Mouse (Mus musculus): ENCODE measurements around the gene Igsf9. TPM values are rescaled to one million over a fixed set of nuclear protein-coding genes. Genes with fewer than 3 reads are reported as not detected.

Gene Igsf9
- polyA plus RNA-seq, 1 experiment from 2014 or later, result 1.6 TPM

- no peak for ATAC-seq (ENCODE audit: low read depth)
- 49% methylated on average over 5 of the region's 5 CpGs for WGBS (ENCODE audit: insufficient replicate concordance)
- no peaks in the 10 kb centered on the region for H3K27me3 ChIP-seq
- no peak overlapping the region for H3K9ac ChIP-seq
- no peaks in the 10 kb centered on the region for H3K9me3 ChIP-seq (replicated peaks)
- no peak overlapping the region for H3K4me3 ChIP-seq (replicated peaks)
- H3K36me3 ChIP-seq, result no peaks in the 10 kb centered on the region
- H3K4me1 ChIP-seq (replicated peaks), result 0 out of 2 replicates have a peak, but pooled peaks cover 4% of the 10 kb centered on the region
- no peak overlapping the region for H3K4me2 ChIP-seq
- DNase-seq, result no peak
- no peak overlapping the region for H3K27ac ChIP-seq
These were observed 12.2 kb upstream of the Igsf9 start for GRCm38 (mm10) chr1:172469373-172469772.

GRCm38 (mm10) chr1:172469810-172470448 is 11.7 kb upstream of the Igsf9 start:
- ATAC-seq (ENCODE audit: low read depth) (no peak), DNase-seq (no peak)
- H3K4me1 ChIP-seq (replicated peaks), result peaks cover 8% of the 10 kb centered on the region; the same call in 1 of the 2 replicates
- WGBS (ENCODE audit: insufficient replicate concordance), result 25% methylated on average over 8 of the region's 8 CpGs
- no peaks in the 10 kb centered on the region for H3K36me3 ChIP-seq
- no peak overlapping the region for H3K4me2 ChIP-seq
- no peak overlapping the region for H3K9ac ChIP-seq
- H3K27me3 ChIP-seq, result no peaks in the 10 kb centered on the region
- no peaks in the 10 kb centered on the region for H3K9me3 ChIP-seq (replicated peaks)
- H3K4me3 ChIP-seq (replicated peaks), result no peak overlapping the region
- H3K27ac ChIP-seq, result no peak overlapping the region

- Histone ChIP-seq H3K9ac (no peak overlapping the region), H3K27me3 (0 out of 2 replicates have a peak, but pooled peaks cover 3% of the 10 kb centered on the region), H3K9me3 (replicated peaks) (no peaks in the 10 kb centered on the region), H3K4me2 (no peak overlapping the region), H3K36me3 (no peaks in the 10 kb centered on the region), H3K4me1 (replicated peaks) (peaks cover 13% of the 10 kb centered on the region), H3K27ac (no peak overlapping the region), H3K4me3 (replicated peaks) (no peak overlapping the region)
- no peak for ATAC-seq (ENCODE audit: low read depth)
- no peak for DNase-seq
These were observed 8.7 kb upstream of the Igsf9 start for GRCm38 (mm10) chr1:172472909-172473308.

- WGBS (ENCODE audit: insufficient replicate concordance), result 66% methylated on average over 3 of the region's 3 CpGs
- no peak overlapping the region for H3K9ac ChIP-seq
- no peak for DNase-seq
These were observed 7.4 kb upstream of the Igsf9 start for GRCm38 (mm10) chr1:172474196-172474595.

GRCm38 (mm10) chr1:172475054-172475741 is 6.4 kb upstream of the Igsf9 start, which contains the start of gene Slamf9:
TSS of gene Slamf9 (plus strand) at chr1:172475358.
- Histone ChIP-seq H3K9me3 (replicated peaks) (no peaks in the 10 kb centered on the region), H3K9ac (no peak within 1 kb of the TSS), H3K36me3 (no peaks in the 10 kb centered on the region), H3K4me1 (replicated peaks) (peaks cover 10% of the 10 kb centered on the region), H3K4me2 (no peak within 1 kb of the TSS), H3K27me3 (peaks cover 19% of the 10 kb centered on the region; the same call in 1 of the 2 replicates), H3K27ac (no peak within 1 kb of the TSS), H3K4me3 (replicated peaks) (no peak within 1 kb of the TSS)
- 24% methylated on average over 7 of the region's 7 CpGs for WGBS (ENCODE audit: insufficient replicate concordance)
- DNase-seq (no peak), ATAC-seq (ENCODE audit: low read depth) (peak; percentile 43; the same call in 1 of the 2 replicates)

More at GRCm38 (mm10) chr1:172474196-172474595, 7.4 kb upstream of the Igsf9 start:
- Histone ChIP-seq H3K27ac (no peak overlapping the region), H3K4me3 (replicated peaks) (no peak overlapping the region), H3K4me2 (no peak overlapping the region), H3K9me3 (replicated peaks) (no peaks in the 10 kb centered on the region), H3K36me3 (no peaks in the 10 kb centered on the region), H3K27me3 (peaks cover 13% of the 10 kb centered on the region; the same call in 1 of the 2 replicates), H3K4me1 (replicated peaks) (peaks cover 13% of the 10 kb centered on the region)
- no peak for ATAC-seq (ENCODE audit: low read depth)

- peaks cover 47% of the 10 kb centered on the region for H3K27me3 ChIP-seq
- no peak for DNase-seq
- no peaks in the 10 kb centered on the region for H3K9me3 ChIP-seq (replicated peaks)
- no peak overlapping the region for H3K9ac ChIP-seq
- no peaks in the 10 kb centered on the region for H3K36me3 ChIP-seq
- WGBS (ENCODE audit: insufficient replicate concordance), result 29% methylated on average over 5 of the region's 5 CpGs
- H3K4me1 ChIP-seq (replicated peaks), result peaks cover 26% of the 10 kb centered on the region
- H3K4me3 ChIP-seq (replicated peaks), result no peak overlapping the region
- H3K4me2 ChIP-seq, result no peak overlapping the region
- no peak for ATAC-seq (ENCODE audit: low read depth)
- no peak overlapping the region for H3K27ac ChIP-seq
These were observed 3.6 kb upstream of the Igsf9 start for GRCm38 (mm10) chr1:172478020-172478419.

- ATAC-seq (ENCODE audit: low read depth) (no peak), DNase-seq (no peak)
- H3K4me3 ChIP-seq (replicated peaks), result no peak overlapping the region
- H3K9ac ChIP-seq, result no peak overlapping the region
- peaks cover 18% of the 10 kb centered on the region for H3K4me1 ChIP-seq (replicated peaks)
- H3K27me3 ChIP-seq, result peaks cover 60% of the 10 kb centered on the region
- H3K27ac ChIP-seq, result no peak overlapping the region
- H3K4me2 ChIP-seq, result no peak overlapping the region
- H3K9me3 ChIP-seq (replicated peaks), result no peaks in the 10 kb centered on the region
- 68% methylated on average over 4 of the region's 4 CpGs for WGBS (ENCODE audit: insufficient replicate concordance)
- H3K36me3 ChIP-seq, result no peaks in the 10 kb centered on the region
These were observed 1.2 kb upstream of the Igsf9 start for GRCm38 (mm10) chr1:172480376-172480775.

- Histone ChIP-seq H3K4me1 (replicated peaks) (peaks cover 16% of the 10 kb centered on the region), H3K27ac (no peak overlapping the region), H3K27me3 (peaks cover 62% of the 10 kb centered on the region), H3K9me3 (replicated peaks) (no peaks in the 10 kb centered on the region), H3K4me2 (peak overlapping the region; percentile 64), H3K4me3 (replicated peaks) (no peak overlapping the region), H3K36me3 (no peaks in the 10 kb centered on the region), H3K9ac (no peak overlapping the region)
- DNase-seq, result no peak
- 10% methylated on average over 13 of the region's 13 CpGs for WGBS (ENCODE audit: insufficient replicate concordance)
- ATAC-seq (ENCODE audit: low read depth), result no peak
These were observed 477 bp upstream of the Igsf9 start for GRCm38 (mm10) chr1:172481111-172481510.

GRCm38 (mm10) chr1:172482518-172483360 is 1.2 kb downstream of the Igsf9 start:
- WGBS (ENCODE audit: insufficient replicate concordance), result 16% methylated on average over 12 of the region's 12 CpGs
- no peak for DNase-seq
- no peak overlapping the region for H3K27ac ChIP-seq
- H3K27me3 ChIP-seq, result peaks cover 61% of the 10 kb centered on the region
- H3K9me3 ChIP-seq (replicated peaks), result no peaks in the 10 kb centered on the region
- peak overlapping the region; percentile 48 for H3K4me3 ChIP-seq (replicated peaks)
- peaks cover 16% of the 10 kb centered on the region for H3K4me1 ChIP-seq (replicated peaks)
- no peaks in the 10 kb centered on the region for H3K36me3 ChIP-seq
- peak overlapping the region; percentile 64 for H3K4me2 ChIP-seq
- H3K9ac ChIP-seq, result peak overlapping the region; percentile 4; the same call in 1 of the 2 replicates
- peak; percentile 38; the same call in 1 of the 2 replicates for ATAC-seq (ENCODE audit: low read depth)

GRCm38 (mm10) chr1:172483361-172483660 is 1.7 kb downstream of the Igsf9 start:
- DNase-seq, result no peak
- ATAC-seq (ENCODE audit: low read depth), result no peak
- H3K9me3 ChIP-seq (replicated peaks), result no peaks in the 10 kb centered on the region
- peaks cover 16% of the 10 kb centered on the region for H3K4me1 ChIP-seq (replicated peaks)
- 0 out of 2 replicates have a peak overlapping the region, but pooled peaks have one; percentile 4 for H3K9ac ChIP-seq
- H3K27ac ChIP-seq, result no peak overlapping the region
- 19% methylated on average over 4 of the region's 4 CpGs for WGBS (ENCODE audit: insufficient replicate concordance)
- H3K36me3 ChIP-seq, result no peaks in the 10 kb centered on the region
- peaks cover 55% of the 10 kb centered on the region for H3K27me3 ChIP-seq
- H3K4me2 ChIP-seq, result peak overlapping the region; percentile 64
- H3K4me3 ChIP-seq (replicated peaks), result 0 out of 2 replicates have a peak overlapping the region, but pooled peaks have one; percentile 8

GRCm38 (mm10) chr1:172484236-172484635 is 2.6 kb downstream of the Igsf9 start:
- Histone ChIP-seq H3K9me3 (replicated peaks) (no peaks in the 10 kb centered on the region), H3K9ac (no peak overlapping the region), H3K4me3 (replicated peaks) (no peak overlapping the region), H3K36me3 (no peaks in the 10 kb centered on the region), H3K4me2 (no peak overlapping the region), H3K27ac (no peak overlapping the region), H3K27me3 (peaks cover 48% of the 10 kb centered on the region), H3K4me1 (replicated peaks) (peaks cover 16% of the 10 kb centered on the region)
- no peak for ATAC-seq (ENCODE audit: low read depth)
- 66% methylated on average over 11 of the region's 11 CpGs for WGBS (ENCODE audit: insufficient replicate concordance)
- DNase-seq, result no peak
